Mouse (Mus musculus) midbrain, embryonic 11.5 days (tissue): ENCODE measurements around the gene Mcur1. TPM values are rescaled to one million over a fixed set of nuclear protein-coding genes. Genes with fewer than 3 reads are reported as not detected.

Experiments
- ATAC-seq: fragments of 200-750 bp; cut with Nextera tagmentation; 2 replicates; pipeline ENCODE4 v1.8.0; 2017; ENCODE audit warnings: moderate TSS enrichment, moderate library complexity; ENCODE audit not compliant: low FRiP score
- DNase-seq: peaks from one replicate; pipeline ENCODE4 v3.0.0; 2015; ENCODE audit warnings: low spot score; ENCODE audit errors: missing footprints
- H3K27ac ChIP-seq: fragments of 300-500 bp; sonication (generic); 2 replicates; pipeline ENCODE4 v1.5.1; 2014; ENCODE audit warnings: low read depth, low read length
- H3K27me3 ChIP-seq: fragments of 300-500 bp; sonication (generic); 2 replicates; pipeline ENCODE4 v1.6.1; 2014; ENCODE audit warnings: mild to moderate bottlenecking, low read length, moderate library complexity, mixed read lengths; ENCODE audit not compliant: control insufficient read depth, insufficient read depth
- H3K36me3 ChIP-seq: fragments of 300-500 bp; sonication (generic); 2 replicates; pipeline ENCODE4 v1.6.1; 2014; ENCODE audit warnings: mild to moderate bottlenecking, low read length, moderate library complexity, mixed read lengths; ENCODE audit not compliant: control insufficient read depth, insufficient read depth
- H3K4me1 ChIP-seq: fragments of 300-500 bp; sonication (generic); 2 replicates; pipeline ENCODE4 v1.6.1; 2014; ENCODE audit warnings: low read length; ENCODE audit not compliant: control insufficient read depth, insufficient read depth
- H3K4me2 ChIP-seq: fragments of 300-500 bp; sonication (generic); 2 replicates; pipeline ENCODE4 v1.6.1; 2014; ENCODE audit warnings: mild to moderate bottlenecking, moderate library complexity
- H3K4me3 ChIP-seq: fragments of 300-500 bp; sonication (generic); 2 replicates; pipeline ENCODE4 v1.5.1; 2014; ENCODE audit warnings: low read depth, low read length
- H3K9ac ChIP-seq: fragments of 300-500 bp; sonication (generic); 2 replicates; pipeline ENCODE4 v1.6.1; 2014; ENCODE audit warnings: low read length
- H3K9me3 ChIP-seq: fragments of 300-500 bp; sonication (generic); 2 replicates; pipeline ENCODE4 v1.6.1; 2016; ENCODE audit warnings: low read length; ENCODE audit not compliant: control insufficient read depth
- WGBS: fragments of 180-500 bp; shearing (Covaris S2); extraction: QIAGEN DNeasy Blood & Tissue Kit; methylation state at CpG from one replicate; pipeline ENCODE4 v1.1.7; 2014; 5-methylcytosine and 5-hydroxymethylcytosine counted together
- polyA plus RNA-seq: library from polyadenylated mRNA; unstranded; fragments of >200 nt; fragmentation: Nextera tagmentation; extraction: Ambion mirVana; gene quantifications from 2 replicates; pipeline ENCODE4 v1.2.1, GENCODE M21; 2014

Gene Mcur1
- polyA plus RNA-seq, result 10.8 and 11.2 TPM in 2 replicates

GRCm38 (mm10) chr13:43559711-43560457, at the start of gene Mcur1:
TSS of gene Mcur1 (minus strand) at chr13:43560191.
- Histone ChIP-seq H3K4me1 (peaks cover 6% of the 10 kb centered on the region; the same call in 1 of the 2 replicates), H3K36me3 (no peaks in the 10 kb centered on the region), H3K4me2 (peak within 1 kb of the TSS; percentile 93), H3K9me3 (no peaks in the 10 kb centered on the region), H3K27ac (peak within 1 kb of the TSS; percentile 75), H3K9ac (peak within 1 kb of the TSS; percentile 84), H3K27me3 (peaks cover 4% of the 10 kb centered on the region; the same call in 1 of the 2 replicates), H3K4me3 (peak within 1 kb of the TSS; percentile 65)
- peak; percentile 99 for DNase-seq
- peak; percentile 97 for ATAC-seq
- WGBS, result under 1% methylated on average over 90 of the region's 100 CpGs

- whole genome bisulfite sequencing, result 72% methylated on average over 6 of the region's 6 CpGs
Observed at GRCm38 (mm10) chr13:43608854-43609253, 48.9 kb upstream of the Mcur1 start.

GRCm38 (mm10) chr13:43603042-43603441, 43.1 kb upstream of the Mcur1 start:
- Histone ChIP-seq H3K4me3 (no peak overlapping the region), H3K9ac (no peak overlapping the region), H3K9me3 (no peaks in the 10 kb centered on the region), H3K4me1 (no peaks in the 10 kb centered on the region), H3K27ac (no peak overlapping the region), H3K27me3 (no peaks in the 10 kb centered on the region), H3K36me3 (no peaks in the 10 kb centered on the region), H3K4me2 (no peak overlapping the region)
- no peak for DNase-seq
- no peak for ATAC-seq
- 77% methylated on average over 13 of the region's 13 CpGs for WGBS

More at GRCm38 (mm10) chr13:43608854-43609253, 48.9 kb upstream of the Mcur1 start:
- no peaks in the 10 kb centered on the region for H3K27me3 ChIP-seq
- H3K4me2 ChIP-seq, result no peak overlapping the region
- H3K36me3 ChIP-seq, result no peaks in the 10 kb centered on the region
- H3K9me3 ChIP-seq, result no peaks in the 10 kb centered on the region
- H3K4me1 ChIP-seq, result no peaks in the 10 kb centered on the region
- no peak overlapping the region for H3K27ac ChIP-seq
- H3K4me3 ChIP-seq, result no peak overlapping the region
- no peak overlapping the region for H3K9ac ChIP-seq
- ATAC-seq (no peak), DNase-seq (no peak)

- H3K27me3 ChIP-seq, result no peaks in the 10 kb centered on the region
- no peak for ATAC-seq
- H3K36me3 ChIP-seq, result no peaks in the 10 kb centered on the region
- no peaks in the 10 kb centered on the region for H3K4me1 ChIP-seq
- no peak overlapping the region for H3K4me3 ChIP-seq
- DNase-seq, result no peak
- H3K27ac ChIP-seq, result no peak overlapping the region
- no peaks in the 10 kb centered on the region for H3K9me3 ChIP-seq
- H3K4me2 ChIP-seq, result no peak overlapping the region
- H3K9ac ChIP-seq, result no peak overlapping the region
- 79% methylated on average over 2 of the region's 2 CpGs for WGBS
Observed at GRCm38 (mm10) chr13:43602440-43602839, 42.4 kb upstream of the Mcur1 start.

GRCm38 (mm10) chr13:43600967-43601366, 41.0 kb upstream of the Mcur1 start:
- no peak overlapping the region for H3K4me3 ChIP-seq
- no peaks in the 10 kb centered on the region for H3K27me3 ChIP-seq
- DNase-seq (no peak), ATAC-seq (no peak)
- no peaks in the 10 kb centered on the region for H3K9me3 ChIP-seq
- H3K4me1 ChIP-seq, result no peaks in the 10 kb centered on the region
- no peak overlapping the region for H3K4me2 ChIP-seq
- WGBS, result 91% methylated on average over 6 of the region's 6 CpGs
- no peak overlapping the region for H3K27ac ChIP-seq
- no peaks in the 10 kb centered on the region for H3K36me3 ChIP-seq
- H3K9ac ChIP-seq, result no peak overlapping the region

- H3K27me3 ChIP-seq, result no peaks in the 10 kb centered on the region
- H3K9me3 ChIP-seq, result no peaks in the 10 kb centered on the region
- H3K9ac ChIP-seq, result no peak overlapping the region
- H3K36me3 ChIP-seq, result no peaks in the 10 kb centered on the region
- no peaks in the 10 kb centered on the region for H3K4me1 ChIP-seq
- no peak overlapping the region for H3K4me2 ChIP-seq
- no peak overlapping the region for H3K4me3 ChIP-seq
- H3K27ac ChIP-seq, result no peak overlapping the region
- DNase-seq, result peak; percentile 94
- ATAC-seq, result no peak
- 59% methylated on average over 4 of the region's 4 CpGs for WGBS
Observed at GRCm38 (mm10) chr13:43595896-43596295, 35.9 kb upstream of the Mcur1 start.

GRCm38 (mm10) chr13:43592681-43593068, 32.7 kb upstream of the Mcur1 start:
- DNase-seq, result no peak
- H3K4me3 ChIP-seq, result no peak overlapping the region
- no peak for ATAC-seq
- 63% methylated on average over 8 of the region's 8 CpGs for WGBS
- no peaks in the 10 kb centered on the region for H3K9me3 ChIP-seq
- H3K27me3 ChIP-seq, result no peaks in the 10 kb centered on the region
- H3K36me3 ChIP-seq, result no peaks in the 10 kb centered on the region
- H3K9ac ChIP-seq, result no peak overlapping the region
- H3K27ac ChIP-seq, result no peak overlapping the region
- no peaks in the 10 kb centered on the region for H3K4me1 ChIP-seq
- H3K4me2 ChIP-seq, result no peak overlapping the region

GRCm38 (mm10) chr13:43591828-43592680, 32.1 kb upstream of the Mcur1 start:
- no peaks in the 10 kb centered on the region for H3K4me1 ChIP-seq
- no peak for DNase-seq
- no peak overlapping the region for H3K9ac ChIP-seq
- no peak for ATAC-seq
- no peaks in the 10 kb centered on the region for H3K9me3 ChIP-seq
- H3K27ac ChIP-seq, result no peak overlapping the region
- H3K27me3 ChIP-seq, result no peaks in the 10 kb centered on the region
- H3K4me3 ChIP-seq, result no peak overlapping the region
- H3K36me3 ChIP-seq, result no peaks in the 10 kb centered on the region
- no peak overlapping the region for H3K4me2 ChIP-seq
- WGBS, result 72% methylated on average over 28 of the region's 28 CpGs
